Mouse (Mus musculus) heart, postnatal 0 days (tissue): ENCODE results near the gene Mbd5. TPM values are rescaled to one million over a fixed set of nuclear protein-coding genes. Genes with fewer than 3 reads are reported as not detected.
"Not testable (repeated sequence)": the region's sequence is repeated elsewhere in the genome, so short reads cannot be mapped to it uniquely, and the experiment has no call there.

Experiments
- ATAC-seq: fragments of 200-750 bp; cut with Nextera tagmentation; 2 replicates; pipeline ENCODE4 v1.8.0; 2017; ENCODE audit warnings: low read depth, moderate number of reproducible peaks, moderate library complexity; ENCODE audit not compliant: insufficient read depth
- DNase-seq: peaks from one replicate; pipeline ENCODE4 v3.0.0-alpha.2; 2016; ENCODE audit warnings: low spot score
- H3K27ac ChIP-seq: fragments of 300-500 bp; sonication (generic); 2 replicates; pipeline ENCODE4 v1.5.1; 2014; ENCODE audit warnings: low read depth, mild to moderate bottlenecking
- H3K27me3 ChIP-seq: fragments of 300-500 bp; sonication (generic); 2 replicates; pipeline ENCODE4 v1.6.1; 2014; ENCODE audit warnings: low read length, mixed read lengths; ENCODE audit not compliant: control insufficient read depth, insufficient read depth
- H3K36me3 ChIP-seq: fragments of 300-500 bp; sonication (generic); replicated peaks from 2 replicates; pipeline ENCODE4 v1.6.1; 2014; ENCODE audit warnings: low read length, mixed read lengths; ENCODE audit not compliant: control insufficient read depth, insufficient read depth
- H3K4me1 ChIP-seq: fragments of 300-500 bp; sonication (generic); 2 replicates; pipeline ENCODE4 v1.6.1; 2014; ENCODE audit warnings: antibody characterized with exemption; ENCODE audit not compliant: control insufficient read depth, insufficient read depth
- H3K4me2 ChIP-seq: fragments of 300-500 bp; sonication (generic); 2 replicates; pipeline ENCODE4 v1.6.1; 2014; ENCODE audit warnings: low read depth, mild to moderate bottlenecking, low read length, moderate library complexity
- H3K4me3 ChIP-seq: fragments of 300-500 bp; sonication (generic); 2 replicates; pipeline ENCODE4 v1.5.1; 2014; ENCODE audit warnings: low read depth, low read length
- H3K9ac ChIP-seq: fragments of 300-500 bp; sonication (generic); replicated peaks from 2 replicates; pipeline ENCODE4 v1.6.1; 2014; ENCODE audit warnings: low read depth, low read length, mixed read lengths
- H3K9me3 ChIP-seq: fragments of 300-500 bp; sonication (generic); replicated peaks from 2 replicates; pipeline ENCODE4 v1.6.1; 2016; ENCODE audit warnings: low read length; ENCODE audit not compliant: control insufficient read depth
- CTCF ChIP-seq: IDR thresholded peaks from 2 replicates; pipeline ENCODE4 v1.5.1; 2016; ENCODE audit warnings: antibody characterized with exemption, control low read depth, low read depth
- EP300 ChIP-seq: IDR thresholded peaks from 2 replicates; pipeline ENCODE4 v1.6.1; 2016; ENCODE audit warnings: antibody characterized with exemption, low read depth
- WGBS: fragments of 180-500 bp; shearing (Covaris S2); extraction: QIAGEN DNeasy Blood & Tissue Kit; methylation state at CpG from one replicate; pipeline ENCODE4 v1.1.7; 2014; 5-methylcytosine and 5-hydroxymethylcytosine counted together
- polyA plus RNA-seq: library from polyadenylated mRNA; unstranded; fragments of >200 nt; fragmentation: Nextera tagmentation; extraction: Ambion mirVana; gene quantifications from 2 replicates; pipeline ENCODE4 v1.2.1, GENCODE M21; 2015
- total RNA-seq: library from RNA; depleted of rRNA; stranded (reverse); fragments of >200 nt; gene quantifications from 2 replicates; pipeline ENCODE4 v1.2.3, GENCODE M21; 2014; ENCODE audit warnings: low replicate concordance

Gene Mbd5
- total and polyA plus RNA-seq, 2 experiments from 2014 or later = 11.5 to 15.4 TPM

DNA sequence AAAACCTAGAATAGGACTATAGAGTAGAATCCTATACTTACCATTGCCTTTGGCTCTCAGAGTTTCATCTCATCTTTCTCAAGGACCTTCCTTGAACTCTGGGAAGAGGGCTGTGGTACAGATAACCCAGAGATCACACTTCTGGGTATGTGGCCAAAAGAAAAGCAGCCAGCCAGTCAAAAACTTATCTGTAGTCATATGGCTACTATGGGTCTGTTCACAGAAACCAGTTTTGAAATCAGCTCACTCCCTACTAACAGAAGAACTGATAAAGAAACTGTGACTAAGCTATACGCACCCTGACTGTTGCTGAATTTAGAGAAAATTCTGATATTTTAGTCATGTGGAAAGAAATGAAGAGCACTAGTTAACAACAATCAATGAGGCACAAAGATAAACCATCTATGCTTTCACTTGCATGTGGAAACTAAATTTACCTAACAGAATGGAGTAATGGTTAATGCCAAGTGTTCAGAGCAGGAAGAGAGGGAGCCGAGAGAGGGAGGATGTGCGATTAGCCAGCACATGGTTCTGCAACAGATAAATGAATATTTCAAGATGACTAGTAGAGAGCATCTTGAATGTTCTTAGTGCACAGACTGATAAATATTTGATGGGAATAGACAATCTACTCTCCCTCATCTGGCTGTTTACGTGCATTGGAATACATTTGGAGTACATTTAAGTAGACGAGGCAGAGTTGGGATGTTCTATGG is 211.1 kb downstream of the Mbd5 start:
- no peak overlapping the region for H3K4me3 ChIP-seq
- no peaks in the 10 kb centered on the region for H3K4me1 ChIP-seq
- no peak for TF ChIP-seq CTCF
- no peak for TF ChIP-seq EP300
- DNase-seq (no peak), ATAC-seq (no peak)
- WGBS = 72% methylated on average over 5 of the region's 5 CpGs
- no peaks in the 10 kb centered on the region for H3K27me3 ChIP-seq
- no peak overlapping the region for H3K27ac ChIP-seq
- H3K36me3 ChIP-seq = peaks cover 4% of the 10 kb centered on the region; the same call in 1 of the 2 replicates
- H3K9me3 ChIP-seq = no peaks in the 10 kb centered on the region
- no peak overlapping the region for H3K9ac ChIP-seq
- H3K4me2 ChIP-seq = no peak overlapping the region

DNA sequence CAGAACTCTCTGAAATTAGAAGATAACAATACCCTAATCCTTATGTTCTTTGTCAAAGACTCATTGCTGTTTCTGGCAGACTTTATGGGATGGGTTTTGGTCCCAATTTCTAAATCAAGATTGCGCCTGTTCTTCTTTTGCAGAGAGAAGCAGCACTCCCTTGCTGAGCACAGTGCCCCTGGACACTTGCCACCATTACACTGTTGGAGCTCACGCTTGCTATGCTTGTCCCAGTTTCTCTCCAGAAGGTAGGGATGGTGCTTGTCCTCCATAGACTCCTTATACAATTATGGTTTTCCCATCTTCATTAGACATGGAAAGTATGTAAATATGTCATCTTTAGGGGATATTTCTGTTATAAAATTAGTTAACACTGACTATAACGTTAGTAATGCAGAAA is 220.5 kb downstream of the Mbd5 start:
- Histone ChIP-seq H3K27me3 (no peaks in the 10 kb centered on the region), H3K9me3 (no peaks in the 10 kb centered on the region), H3K4me2 (no peak overlapping the region), H3K4me3 (no peak overlapping the region), H3K9ac (no peak overlapping the region), H3K4me1 (no peaks in the 10 kb centered on the region), H3K36me3 (peaks cover 3% of the 10 kb centered on the region; the same call in 1 of the 2 replicates), H3K27ac (no peak overlapping the region)
- WGBS = 82% methylated on average over 3 of the region's 3 CpGs
- ATAC-seq (no peak), DNase-seq (no peak)
- TF ChIP-seq CTCF (no peak), EP300 (no peak)

DNA sequence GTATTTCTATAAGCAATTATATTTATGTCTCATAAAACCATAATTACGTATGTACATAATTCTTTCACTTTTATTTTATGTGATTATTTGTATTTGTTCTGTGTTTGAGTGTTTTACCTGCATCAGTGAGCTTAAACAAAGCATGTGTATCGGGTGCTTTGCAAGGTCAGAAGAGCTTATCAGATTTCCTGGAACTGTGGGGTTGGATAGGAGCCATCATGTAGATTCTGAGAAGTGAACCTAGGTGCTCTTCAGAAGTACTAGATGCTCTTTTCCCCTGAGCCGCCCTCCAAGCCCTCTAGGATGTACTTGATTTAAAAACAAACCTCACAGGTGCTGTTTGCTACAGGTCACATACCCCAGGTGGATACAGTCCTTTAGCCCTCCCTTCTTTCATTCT is 227.7 kb downstream of the Mbd5 start:
- Histone ChIP-seq H3K4me3 (no peak overlapping the region), H3K9ac (no peak overlapping the region), H3K4me2 (no peak overlapping the region), H3K9me3 (no peaks in the 10 kb centered on the region), H3K27me3 (no peaks in the 10 kb centered on the region), H3K4me1 (no peaks in the 10 kb centered on the region), H3K27ac (no peak overlapping the region), H3K36me3 (no peaks in the 10 kb centered on the region)
- 67% methylated on average over 3 of the region's 3 CpGs for WGBS
- ATAC-seq = no peak
- no peak for DNase-seq
- TF ChIP-seq EP300 (no peak), CTCF (no peak)

DNA sequence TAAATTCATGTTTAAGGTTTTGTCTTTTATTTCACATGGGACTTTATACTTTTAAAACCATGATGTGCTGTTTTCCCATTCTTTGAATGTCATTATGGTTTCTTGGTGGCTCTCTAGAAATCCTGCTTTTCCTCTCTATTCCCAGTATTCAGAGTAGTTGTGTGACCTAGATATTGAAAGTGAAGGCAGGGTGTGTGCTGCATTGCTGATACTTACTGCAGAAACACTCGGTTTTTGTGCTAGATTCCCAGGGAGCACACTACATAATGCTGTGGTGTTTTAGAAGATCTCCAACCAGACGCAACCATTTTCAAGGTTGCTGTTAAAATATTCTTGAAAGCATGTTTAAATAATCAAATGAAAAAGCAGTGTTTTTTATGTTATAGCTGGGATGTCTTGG is 241.7 kb downstream of the Mbd5 start:
- Histone ChIP-seq H3K4me1 (no peaks in the 10 kb centered on the region), H3K4me3 (no peak overlapping the region), H3K9me3 (no peaks in the 10 kb centered on the region), H3K27me3 (no peaks in the 10 kb centered on the region), H3K9ac (no peak overlapping the region), H3K36me3 (no peaks in the 10 kb centered on the region), H3K4me2 (no peak overlapping the region), H3K27ac (no peak overlapping the region)
- no peak for ATAC-seq
- TF ChIP-seq EP300 (no peak), CTCF (no peak)
- no peak for DNase-seq
- 67% methylated on average over 2 of the region's 2 CpGs for WGBS

DNA sequence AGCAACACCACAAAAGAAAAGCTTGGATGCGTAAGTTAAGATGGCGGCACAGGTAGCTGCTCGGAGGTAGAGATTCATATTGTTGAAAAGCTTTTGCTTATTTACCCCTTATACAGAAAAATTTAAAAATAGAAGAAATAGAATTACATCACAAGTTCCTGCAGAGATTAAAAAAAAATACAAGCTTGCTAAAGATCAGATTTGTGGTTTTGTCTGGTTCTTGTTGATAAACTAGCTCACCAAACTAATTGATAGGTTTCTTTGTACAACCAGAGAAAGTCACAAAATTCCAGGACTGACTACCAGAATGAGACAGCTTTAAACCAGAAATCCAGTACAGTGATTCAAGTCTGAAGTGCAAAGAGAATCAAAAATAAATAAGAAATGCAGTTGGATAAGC is 242.4 kb downstream of the Mbd5 start:
- no peaks in the 10 kb centered on the region for H3K36me3 ChIP-seq
- no peaks in the 10 kb centered on the region for H3K4me1 ChIP-seq
- no peak overlapping the region for H3K9ac ChIP-seq
- no peaks in the 10 kb centered on the region for H3K9me3 ChIP-seq
- TF ChIP-seq EP300 = no peak
- no peak for TF ChIP-seq CTCF
- WGBS = 97% methylated on average over 3 of the region's 3 CpGs
- H3K4me3 ChIP-seq = no peak overlapping the region
- no peak overlapping the region for H3K4me2 ChIP-seq
- H3K27ac ChIP-seq = no peak overlapping the region
- DNase-seq (no peak), ATAC-seq (no peak)
- H3K27me3 ChIP-seq = no peaks in the 10 kb centered on the region

DNA sequence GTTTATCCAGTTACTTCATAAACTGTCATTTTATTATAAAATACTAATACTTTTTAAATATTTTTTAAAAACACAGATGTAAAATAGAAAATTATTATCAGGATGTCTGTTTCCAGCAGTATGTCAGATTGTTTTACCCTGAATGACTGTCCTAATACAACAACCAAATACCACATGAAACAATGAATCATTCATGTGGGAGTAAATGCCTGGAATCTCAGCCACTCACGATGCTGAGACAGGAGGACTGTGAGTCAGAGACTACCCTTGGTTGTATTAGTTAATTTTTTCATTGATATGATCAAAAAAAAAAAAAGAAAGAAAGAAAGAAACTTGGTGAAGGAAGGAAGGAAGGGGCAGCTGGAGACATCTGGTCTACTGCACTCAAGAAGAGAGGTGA is 254.8 kb downstream of the Mbd5 start:
- no peak overlapping the region for H3K4me2 ChIP-seq
- H3K9me3 ChIP-seq = no peaks in the 10 kb centered on the region
- H3K27ac ChIP-seq = no peak overlapping the region
- WGBS = 57% methylated on average over 1 of the region's 1 CpGs
- DNase-seq (no peak), ATAC-seq (no peak)
- H3K9ac ChIP-seq = no peak overlapping the region
- H3K4me1 ChIP-seq = no peaks in the 10 kb centered on the region
- H3K27me3 ChIP-seq = no peaks in the 10 kb centered on the region
- no peak for TF ChIP-seq CTCF
- TF ChIP-seq EP300 = no peak
- no peaks in the 10 kb centered on the region for H3K36me3 ChIP-seq
- H3K4me3 ChIP-seq = no peak overlapping the region

DNA sequence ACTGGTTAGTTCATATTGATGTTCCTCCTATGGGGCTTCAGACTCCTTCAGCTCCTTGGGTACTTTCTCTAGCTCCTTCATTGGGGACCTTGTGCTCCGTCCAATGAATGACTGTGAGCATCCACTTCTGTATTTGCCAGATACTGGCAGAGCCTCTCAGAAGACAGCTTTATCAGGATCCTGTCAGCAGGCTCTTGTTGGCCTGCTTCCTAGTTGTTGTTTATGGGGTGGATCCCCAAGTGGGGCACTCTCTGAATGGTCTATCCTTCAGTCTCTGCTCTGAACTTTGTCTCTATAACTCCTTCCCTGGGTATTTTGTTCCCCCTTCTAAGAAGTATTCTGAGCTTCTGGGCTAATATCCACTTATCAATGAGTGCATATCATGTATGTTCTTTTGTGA is 256.4 kb downstream of the Mbd5 start:
- H3K9ac ChIP-seq, H3K4me1 ChIP-seq, DNase-seq, H3K36me3 ChIP-seq, H3K9me3 ChIP-seq, H3K27me3 ChIP-seq, H3K4me3 ChIP-seq, ATAC-seq, H3K4me2 ChIP-seq, H3K27ac ChIP-seq: not testable (repeated sequence)
- WGBS = 80% methylated on average over 1 of the region's 1 CpGs
